Mouse (Mus musculus) C2C12 (cell line): ENCODE measurements at regions not wholly inside any gene's neighbourhood (a gene's known extent, or its start where the extent isn't known, plus 50 kb on each side); places are given as distances from the start of the nearest gene placed in this dataset.

ENCODE experiments used
- H3K27me3 ChIP-seq: one replicate; pipeline ENCODE4 v1.6.1; 2011; ENCODE audit not compliant: control insufficient read depth, insufficient read depth, insufficient read length
- H3K36me3 ChIP-seq: one replicate; pipeline ENCODE4 v1.6.1; 2011; ENCODE audit not compliant: control insufficient read depth, insufficient read depth
- H3K4me3 ChIP-seq: one replicate; pipeline ENCODE4 v1.5.1; 2011; ENCODE audit warnings: mild to moderate bottlenecking, control low read depth; ENCODE audit not compliant: poor library complexity, insufficient read depth, severe bottlenecking
- H3K79me2 ChIP-seq: one replicate; pipeline ENCODE4 v1.6.1; 2011; ENCODE audit not compliant: control insufficient read depth, insufficient read depth
- H3K79me3 ChIP-seq: one replicate; pipeline ENCODE4 v1.6.1; 2011; ENCODE audit warnings: low read depth, control low read depth
- H3ac ChIP-seq: one replicate; pipeline ENCODE3; 2011; ENCODE audit warnings: low read depth; ENCODE audit not compliant: control insufficient read depth, insufficient read length
- CEBPB ChIP-seq: IDR thresholded peaks from one replicate; pipeline ENCODE4 v1.6.1; 2011; ENCODE audit warnings: low read depth, mild to moderate bottlenecking, control low read depth, moderate library complexity
- CTCF ChIP-seq: IDR thresholded peaks from one replicate; pipeline ENCODE4 v1.5.1; 2011; ENCODE audit not compliant: control insufficient read depth, insufficient read depth, insufficient read length
- FOSL1 ChIP-seq: IDR thresholded peaks from one replicate; pipeline ENCODE4 v1.8.0; 2011; ENCODE audit warnings: mild to moderate bottlenecking, low read length; ENCODE audit not compliant: poor library complexity, insufficient read depth, severe bottlenecking
- MAX ChIP-seq: IDR thresholded peaks from one replicate; pipeline ENCODE4 v1.6.1; 2011; ENCODE audit warnings: mild to moderate bottlenecking, control low read depth
- MYOD1 ChIP-seq: IDR thresholded peaks from one replicate; pipeline ENCODE4 v1.6.1; 2011; ENCODE audit warnings: low read depth; ENCODE audit not compliant: control insufficient read depth, insufficient read length
- MYOG ChIP-seq: IDR thresholded peaks from one replicate; pipeline ENCODE4 v1.6.1; 2011; ENCODE audit not compliant: control insufficient read depth, insufficient read length; ENCODE audit errors: extremely low read depth
- USF1 ChIP-seq: IDR thresholded peaks from one replicate; pipeline ENCODE4 v1.6.1; 2011; ENCODE audit warnings: low read depth, mild to moderate bottlenecking, control low read depth, moderate library complexity

GRCm38 (mm10) chr11:19423841-19424815, 405.3 kb upstream of the Meis1 start:
- Histone ChIP-seq H3K79me3 (no peaks in the 10 kb centered on the region), H3K79me2 (no peaks in the 10 kb centered on the region), H3ac (no peak overlapping the region), H3K36me3 (no peaks in the 10 kb centered on the region), H3K27me3 (no peaks in the 10 kb centered on the region), H3K4me3 (no peak overlapping the region)
- TF ChIP-seq USF1: peak; percentile 28
- TF ChIP-seq MAX: peak; percentile 25
- no peak for TF ChIP-seq CEBPB
- peak; percentile 71 for TF ChIP-seq MYOD1
- TF ChIP-seq FOSL1: no peak
- TF ChIP-seq MYOG: no peak

GRCm38 (mm10) chr11:19427559-19427958, 408.8 kb upstream of the Meis1 start:
- TF ChIP-seq CEBPB: no peak
- no peak for TF ChIP-seq MYOG
- no peak for TF ChIP-seq MYOD1
- TF ChIP-seq MAX: no peak
- TF ChIP-seq CTCF: no peak
- TF ChIP-seq USF1: no peak
- no peak for TF ChIP-seq FOSL1
- no peak overlapping the region for H3K4me3 ChIP-seq
- H3K27me3 ChIP-seq: no peaks in the 10 kb centered on the region
- no peaks in the 10 kb centered on the region for H3K79me2 ChIP-seq
- no peak overlapping the region for H3ac ChIP-seq
- H3K79me3 ChIP-seq: no peaks in the 10 kb centered on the region
- no peaks in the 10 kb centered on the region for H3K36me3 ChIP-seq

DNA sequence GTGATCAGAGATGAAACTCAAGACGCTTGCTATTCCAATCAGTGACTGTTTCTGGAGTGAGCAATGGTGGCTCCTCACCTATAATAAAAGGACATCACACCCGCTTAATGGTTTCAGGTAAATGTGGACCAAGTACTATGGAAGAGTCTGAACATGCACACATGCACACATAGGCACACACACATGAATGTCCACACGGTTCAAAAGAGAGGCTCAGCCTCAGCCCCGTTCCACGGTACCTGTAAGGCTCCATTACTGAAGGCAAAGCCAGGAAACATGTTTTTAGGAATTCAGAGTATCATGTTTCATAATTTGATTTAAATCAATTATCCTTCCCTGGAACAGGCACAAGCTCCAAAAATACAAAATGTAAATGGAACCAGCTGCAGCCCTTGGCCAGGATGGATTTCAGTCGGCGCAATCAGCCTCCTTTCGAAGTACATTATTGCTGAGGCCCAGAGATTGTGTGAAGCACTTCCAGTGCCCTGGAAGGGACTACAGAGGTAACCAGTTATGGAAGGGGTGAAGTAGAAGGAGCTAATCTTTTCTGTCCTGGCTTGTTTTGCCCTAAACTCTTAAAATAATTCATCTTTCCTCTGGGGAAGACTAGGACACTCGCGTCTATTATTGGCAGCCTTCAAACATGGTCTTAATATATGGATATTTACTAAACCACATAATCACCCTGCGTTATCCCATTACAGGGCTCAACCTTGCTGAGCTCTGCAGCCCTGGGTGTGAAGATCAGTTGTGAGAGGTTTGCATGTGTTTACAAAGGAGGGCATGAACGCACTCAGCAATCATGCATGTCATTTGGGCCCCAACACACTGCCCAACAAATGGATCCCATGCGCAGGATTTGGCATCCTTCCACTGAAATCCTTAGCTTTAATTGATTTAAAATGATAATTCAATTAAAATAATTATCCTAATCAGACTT, 415.2 kb upstream of the Meis1 start:
- no peaks in the 10 kb centered on the region for H3K36me3 ChIP-seq
- H3K4me3 ChIP-seq: no peak overlapping the region
- TF ChIP-seq USF1 (no peak), MYOG (no peak), CTCF (no peak), CEBPB (no peak), MYOD1 (no peak), FOSL1 (no peak), MAX (no peak)
- H3K79me2 ChIP-seq: no peaks in the 10 kb centered on the region
- H3K27me3 ChIP-seq: no peaks in the 10 kb centered on the region
- no peaks in the 10 kb centered on the region for H3K79me3 ChIP-seq
- H3ac ChIP-seq: no peak overlapping the region

GRCm38 (mm10) chr11:19438385-19438784, 419.6 kb upstream of the Meis1 start:
- H3K4me3 ChIP-seq: no peak overlapping the region

GRCm38 (mm10) chr11:19441936-19442335, 423.2 kb upstream of the Meis1 start:
- Histone ChIP-seq H3K27me3 (no peaks in the 10 kb centered on the region), H3K4me3 (no peak overlapping the region), H3K36me3 (no peaks in the 10 kb centered on the region), H3K79me3 (no peaks in the 10 kb centered on the region), H3ac (no peak overlapping the region), H3K79me2 (no peaks in the 10 kb centered on the region)
- TF ChIP-seq CTCF (no peak), MYOD1 (no peak), MAX (no peak), USF1 (no peak), MYOG (no peak), FOSL1 (no peak), CEBPB (no peak)

More at GRCm38 (mm10) chr11:19438385-19438784, 419.6 kb upstream of the Meis1 start:
- Histone ChIP-seq H3K79me3 (no peaks in the 10 kb centered on the region), H3ac (no peak overlapping the region), H3K79me2 (no peaks in the 10 kb centered on the region), H3K36me3 (no peaks in the 10 kb centered on the region), H3K27me3 (no peaks in the 10 kb centered on the region)
- no peak for TF ChIP-seq CTCF
- TF ChIP-seq MAX: no peak
- TF ChIP-seq FOSL1: no peak
- no peak for TF ChIP-seq CEBPB
- no peak for TF ChIP-seq MYOD1
- TF ChIP-seq USF1: no peak
- no peak for TF ChIP-seq MYOG
